Mouse (Mus musculus) intestine, postnatal 0 days (tissue): ENCODE data around the gene Tjp2. TPM values are rescaled to one million over a fixed set of nuclear protein-coding genes. Genes with fewer than 3 reads are reported as not detected.

Source experiments
- ATAC-seq: fragments of 200-750 bp; cut with Nextera tagmentation; 2 replicates; pipeline ENCODE4 v1.8.0; 2017; ENCODE audit warnings: mild to moderate bottlenecking, moderate TSS enrichment, moderate library complexity
- H3K27ac ChIP-seq: fragments of 300-500 bp; sonication (generic); 2 replicates; pipeline ENCODE4 v1.5.1; 2014; ENCODE audit warnings: mild to moderate bottlenecking, low read depth, low read length, moderate library complexity
- H3K27me3 ChIP-seq: fragments of 300-500 bp; sonication (generic); replicated peaks from 2 replicates; pipeline ENCODE4 v1.6.1; 2014; ENCODE audit warnings: low read length, mixed read lengths; ENCODE audit not compliant: control insufficient read depth, insufficient read depth
- H3K36me3 ChIP-seq: fragments of 300-500 bp; sonication (generic); 2 replicates; pipeline ENCODE4 v1.6.1; 2014; ENCODE audit warnings: mild to moderate bottlenecking, moderate library complexity; ENCODE audit not compliant: control insufficient read depth, insufficient read depth
- H3K4me1 ChIP-seq: fragments of 300-500 bp; sonication (generic); replicated peaks from 2 replicates; pipeline ENCODE4 v1.6.1; 2014; ENCODE audit warnings: antibody characterized with exemption, low read length, mixed read lengths; ENCODE audit not compliant: control insufficient read depth, insufficient read depth
- H3K4me2 ChIP-seq: fragments of 300-500 bp; sonication (generic); replicated peaks from 2 replicates; pipeline ENCODE4 v1.6.1; 2014; ENCODE audit warnings: low read depth, mild to moderate bottlenecking, moderate library complexity
- H3K4me3 ChIP-seq: fragments of 300-500 bp; sonication (generic); 2 replicates; pipeline ENCODE4 v1.5.1; 2014; ENCODE audit warnings: low read depth, low read length
- H3K9ac ChIP-seq: fragments of 300-500 bp; sonication (generic); 2 replicates; pipeline ENCODE4 v1.6.1; 2014; ENCODE audit warnings: mild to moderate bottlenecking, low read depth, low read length
- H3K9me3 ChIP-seq: fragments of 300-500 bp; sonication (generic); 2 replicates; pipeline ENCODE4 v1.6.1; 2016; ENCODE audit warnings: mixed run types; ENCODE audit not compliant: control insufficient read depth
- CTCF ChIP-seq: sonication (generic); IDR thresholded peaks from 2 replicates; pipeline ENCODE4 v1.5.1; 2016; ENCODE audit warnings: low read depth, mild to moderate bottlenecking, control low read depth, antibody characterized with exemption, moderate library complexity
- WGBS: fragments of 180-500 bp; shearing (Covaris S2); extraction: QIAGEN DNeasy Blood & Tissue Kit; methylation state at CpG from one replicate; pipeline ENCODE4 v1.1.7; 2014; 5-methylcytosine and 5-hydroxymethylcytosine counted together
- polyA plus RNA-seq: library from polyadenylated mRNA; unstranded; fragments of >200 nt; fragmentation: Nextera tagmentation; extraction: Ambion mirVana; gene quantifications from 2 replicates; pipeline ENCODE4 v1.2.1, GENCODE M21; 2015

The Tjp2 gene
- polyA plus RNA-seq, 1 experiment from 2014 or later: 26.2 TPM

DNA sequence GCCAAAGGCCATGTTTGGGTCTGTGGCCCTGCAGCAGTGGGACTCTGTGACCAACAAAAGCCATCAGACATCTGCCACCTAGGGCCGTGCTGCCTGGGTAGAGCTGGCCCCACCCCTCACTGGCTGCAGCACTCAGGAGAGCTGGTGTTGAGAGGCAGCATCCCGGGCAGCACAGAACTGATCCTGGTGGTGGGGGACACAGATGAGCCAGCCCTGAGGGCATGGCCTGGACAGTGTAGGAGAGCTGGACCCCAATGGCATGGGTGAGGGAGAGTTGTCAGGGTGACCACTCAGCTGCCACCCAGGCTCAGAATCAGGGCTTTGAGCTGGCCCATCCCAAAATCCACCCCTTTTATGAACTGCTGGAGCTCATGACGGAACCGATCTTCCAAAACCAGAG is 87.4 kb downstream of the Tjp2 start:
- Histone ChIP-seq H3K9ac (no peak overlapping the region), H3K27me3 (no peaks in the 10 kb centered on the region), H3K4me2 (no peak overlapping the region), H3K36me3 (peaks cover 17% of the 10 kb centered on the region; the same call in 1 of the 2 replicates), H3K4me1 (no peaks in the 10 kb centered on the region), H3K9me3 (no peaks in the 10 kb centered on the region), H3K27ac (no peak overlapping the region), H3K4me3 (no peak overlapping the region)
- TF ChIP-seq CTCF: no peak
- peak; percentile 16; the same call in 1 of the 2 replicates for ATAC-seq
- WGBS: 74% methylated on average over 4 of the region's 4 CpGs

DNA sequence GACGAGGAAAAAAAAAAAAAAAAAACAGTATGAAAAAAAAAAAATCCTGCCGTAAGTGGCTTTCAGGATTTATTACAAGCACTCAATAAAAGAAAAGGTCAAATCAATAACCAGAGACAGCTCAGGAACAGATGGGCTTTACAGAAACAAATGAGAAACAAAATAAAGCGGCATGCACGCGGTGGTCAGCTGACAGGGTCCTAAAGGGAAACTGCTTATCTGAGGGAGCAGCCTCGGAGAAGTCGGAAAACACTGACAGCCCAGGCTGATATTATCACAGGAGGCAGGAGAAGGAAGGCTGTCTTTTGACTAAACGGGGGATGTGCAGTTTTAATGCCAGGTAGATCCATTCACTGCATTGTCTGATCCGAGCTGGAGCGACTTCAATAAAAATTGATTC is 89.8 kb downstream of the Tjp2 start:
- H3K4me2 ChIP-seq: peak overlapping the region; percentile 32
- no peaks in the 10 kb centered on the region for H3K9me3 ChIP-seq
- no peaks in the 10 kb centered on the region for H3K27me3 ChIP-seq
- no peak overlapping the region for H3K9ac ChIP-seq
- 25% methylated on average over 10 of the region's 10 CpGs for WGBS
- no peak overlapping the region for H3K4me3 ChIP-seq
- TF ChIP-seq CTCF: no peak
- no peaks in the 10 kb centered on the region for H3K4me1 ChIP-seq
- H3K36me3 ChIP-seq: peaks cover 40% of the 10 kb centered on the region
- no peak for ATAC-seq
- no peak overlapping the region for H3K27ac ChIP-seq

DNA sequence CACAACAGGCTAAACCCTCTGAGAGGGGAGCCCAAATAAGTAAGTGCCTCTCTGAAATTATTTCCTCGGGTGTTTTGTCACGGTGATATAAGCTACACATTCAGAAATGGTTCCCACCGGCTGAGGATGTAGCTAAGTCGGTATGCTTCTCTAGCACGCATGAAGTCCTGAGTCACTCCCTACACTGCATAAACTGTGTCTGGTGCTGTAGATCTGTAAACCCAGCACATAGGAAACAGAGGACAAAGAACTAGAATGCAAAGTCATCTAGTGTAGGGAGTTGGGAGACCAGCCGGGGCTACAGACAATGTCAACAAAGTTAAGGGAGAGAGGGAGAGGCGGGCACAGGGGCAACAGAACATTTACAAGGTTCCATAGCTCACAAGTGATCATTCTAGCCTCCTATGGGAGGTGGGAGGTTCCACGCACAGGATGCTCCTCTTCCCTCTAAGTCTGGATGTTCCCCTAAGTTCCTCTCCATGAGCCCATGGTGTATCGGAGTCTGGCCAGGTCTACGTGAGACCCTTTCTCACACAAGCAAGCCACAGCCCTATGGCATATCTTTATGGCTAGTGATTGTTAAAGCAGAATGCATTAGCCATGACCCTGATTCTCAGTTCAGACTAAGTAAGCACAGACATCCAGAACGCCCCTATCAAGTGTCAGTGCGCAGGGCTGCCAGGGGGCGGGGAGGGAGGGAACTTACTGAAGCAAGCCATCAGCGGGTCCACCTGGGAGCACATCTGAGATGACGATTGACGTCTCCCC is 90.5 kb downstream of the Tjp2 start:
- Histone ChIP-seq H3K4me1 (no peaks in the 10 kb centered on the region), H3K4me3 (no peak overlapping the region), H3K36me3 (peaks cover 45% of the 10 kb centered on the region), H3K9me3 (no peaks in the 10 kb centered on the region), H3K4me2 (peak overlapping the region; percentile 32; the same call in 1 of the 2 replicates), H3K27ac (no peak overlapping the region), H3K9ac (no peak overlapping the region), H3K27me3 (no peaks in the 10 kb centered on the region)
- 66% methylated on average over 16 of the region's 16 CpGs for WGBS
- TF ChIP-seq CTCF: no peak
- no peak for ATAC-seq

DNA sequence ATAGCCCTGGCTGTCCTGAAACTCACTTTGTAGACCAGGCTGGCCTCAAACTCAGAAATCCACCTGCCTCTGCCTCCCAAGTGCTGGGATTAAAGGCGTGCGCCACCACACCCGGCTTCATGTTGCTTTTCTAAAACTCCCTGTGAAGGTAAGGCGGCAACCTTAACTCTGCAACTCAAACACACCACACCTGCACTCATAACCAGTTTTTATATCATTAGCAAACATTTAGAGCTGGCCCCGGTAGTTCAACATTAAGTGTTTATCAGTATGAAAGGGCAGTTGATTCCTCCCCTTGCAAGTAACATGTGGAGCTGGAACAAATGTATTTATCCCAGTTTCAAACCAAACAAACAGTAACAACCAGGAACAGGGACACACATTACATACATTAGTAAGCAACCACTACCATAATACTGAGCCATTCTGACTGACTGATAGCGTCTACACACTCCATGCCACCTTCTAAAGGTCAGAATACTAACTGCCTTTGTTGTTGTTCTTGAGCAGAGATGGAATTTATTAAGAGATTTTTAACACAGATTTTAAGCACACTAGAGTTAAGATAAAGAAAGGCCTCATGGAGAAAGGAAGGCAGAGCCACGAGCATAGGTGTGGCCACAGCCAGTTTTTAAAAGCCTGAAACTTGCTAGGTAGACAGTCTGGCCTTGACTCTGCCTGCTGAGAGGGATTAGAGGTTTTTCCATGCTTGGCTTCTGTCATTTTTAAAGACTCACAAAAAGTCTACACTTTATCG is 101.1 kb downstream of the Tjp2 start:
- Histone ChIP-seq H3K36me3 (peaks cover 53% of the 10 kb centered on the region), H3K9me3 (no peaks in the 10 kb centered on the region), H3K27ac (no peak overlapping the region), H3K4me2 (no peak overlapping the region), H3K4me1 (no peaks in the 10 kb centered on the region), H3K9ac (no peak overlapping the region), H3K27me3 (no peaks in the 10 kb centered on the region), H3K4me3 (no peak overlapping the region)
- TF ChIP-seq CTCF: no peak
- no peak for ATAC-seq
- WGBS: 64% methylated on average over 8 of the region's 8 CpGs

DNA sequence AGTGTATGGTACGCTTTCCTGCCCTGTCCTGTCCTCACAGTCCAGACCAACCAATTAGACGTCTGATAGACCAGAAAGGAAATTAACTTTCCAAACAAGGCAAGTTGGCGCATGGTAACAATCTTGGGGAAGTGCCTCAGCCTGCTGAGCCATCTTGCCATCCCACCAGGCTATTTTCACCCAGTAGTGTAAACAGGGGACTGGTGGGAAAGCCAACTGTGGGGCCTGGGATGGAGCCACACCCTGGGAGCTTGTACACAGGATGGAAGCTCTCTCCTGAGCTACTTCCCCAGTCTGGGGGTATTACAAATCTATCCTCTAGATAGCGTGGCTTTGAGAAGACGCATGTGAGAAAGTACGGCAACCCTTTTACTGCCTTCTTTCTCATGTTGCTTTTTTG is 101.7 kb downstream of the Tjp2 start:
- no peak for TF ChIP-seq CTCF
- Histone ChIP-seq H3K27ac (no peak overlapping the region), H3K27me3 (no peaks in the 10 kb centered on the region), H3K4me2 (no peak overlapping the region), H3K36me3 (peaks cover 54% of the 10 kb centered on the region), H3K9ac (no peak overlapping the region), H3K4me1 (no peaks in the 10 kb centered on the region), H3K9me3 (no peaks in the 10 kb centered on the region), H3K4me3 (no peak overlapping the region)
- ATAC-seq: no peak
- 90% methylated on average over 6 of the region's 6 CpGs for WGBS

DNA sequence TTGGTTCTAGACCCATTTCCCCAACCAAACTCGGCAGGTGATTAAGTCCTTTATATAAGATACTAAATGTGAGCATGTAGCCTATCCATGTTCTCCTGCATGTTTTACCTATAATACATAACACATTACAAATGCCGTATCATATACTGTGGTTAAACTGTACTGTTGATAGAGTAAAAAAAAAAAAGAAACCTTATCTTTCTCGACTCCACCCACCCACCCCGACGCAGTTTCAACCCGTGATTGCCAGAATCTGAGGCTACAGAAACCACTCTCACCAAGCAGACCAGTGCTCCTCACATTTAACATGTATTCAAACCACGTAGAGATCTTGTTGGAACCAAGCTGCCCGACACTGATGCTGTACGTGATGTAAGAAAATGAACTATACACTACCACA is 102.2 kb downstream of the Tjp2 start:
- Histone ChIP-seq H3K27ac (no peak overlapping the region), H3K9me3 (no peaks in the 10 kb centered on the region), H3K4me2 (no peak overlapping the region), H3K9ac (no peak overlapping the region), H3K36me3 (peaks cover 56% of the 10 kb centered on the region), H3K4me1 (no peaks in the 10 kb centered on the region), H3K4me3 (no peak overlapping the region), H3K27me3 (no peaks in the 10 kb centered on the region)
- ATAC-seq: no peak
- WGBS: 64% methylated on average over 9 of the region's 9 CpGs
- no peak for TF ChIP-seq CTCF
